Mouse (Mus musculus): ENCODE measurements around the gene Gm44511. TPM values are rescaled to one million over a fixed set of nuclear protein-coding genes. Genes with fewer than 3 reads are reported as not detected.
"Not testable (repeated sequence)": the region's sequence is repeated elsewhere in the genome, so short reads cannot be mapped to it uniquely, and the experiment has no call there.

The Gm44511 gene
- total RNA-seq, 1 experiment = not detected

DNA sequence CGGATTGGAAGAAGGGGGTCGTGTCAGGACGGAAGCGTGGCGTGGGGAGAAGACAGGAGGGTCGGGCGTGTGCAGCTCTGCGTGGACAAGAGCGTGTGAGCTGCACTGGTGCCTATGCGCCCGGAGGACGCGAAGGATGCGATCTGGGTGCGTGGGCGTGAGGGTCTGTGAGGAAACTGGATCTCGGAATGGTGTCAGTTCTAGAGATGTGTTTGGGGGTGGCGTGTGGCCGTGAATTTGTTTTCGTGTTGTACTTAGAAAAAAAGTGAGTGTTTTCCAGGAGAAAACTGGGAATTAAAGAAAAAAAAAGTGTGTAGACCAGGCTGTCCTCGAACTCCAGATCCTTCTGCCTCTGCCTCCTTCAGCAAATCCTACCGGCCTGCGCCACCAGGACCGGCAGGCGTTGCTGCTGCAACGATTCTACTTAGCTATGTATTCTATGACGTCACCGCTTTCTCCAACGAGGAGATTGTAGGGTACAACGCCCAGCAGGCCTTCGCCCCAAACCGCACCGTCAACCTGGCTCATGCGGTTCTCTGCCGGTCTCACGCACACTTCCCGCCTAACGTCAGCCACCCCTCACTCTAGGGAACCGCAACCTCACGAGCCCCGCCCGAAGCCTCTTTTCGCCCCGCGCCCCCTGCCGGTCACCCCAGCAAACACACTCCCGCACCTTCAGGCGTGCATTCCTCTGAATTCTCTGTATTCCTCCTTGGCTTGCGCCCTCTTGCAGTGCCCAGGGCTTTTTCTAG, 26.8 kb downstream of the Gm44511 start:
- not testable (repeated sequence) for H3K36me3 ChIP-seq (ENCODE audit: control insufficient read depth, insufficient read depth, low read length, poor library complexity, severe bottlenecking); H3K4me1 ChIP-seq (ENCODE audit: control insufficient read depth in 2 of 2, insufficient read depth in 2 of 2, low read length in 2 of 2, poor library complexity in 1 of 2); H3K9me3 ChIP-seq (ENCODE audit: control insufficient read depth, insufficient read depth, low read depth, low read length)
- DNase-seq (ENCODE audit: low read depth, low spot score) = peak; percentile 60
- H3K27ac ChIP-seq (ENCODE audit: insufficient read depth, low read depth, low read length, poor library complexity, severe bottlenecking) = peak overlapping the region; percentile 71; the same call in 1 of the 2 replicates
- H3K9ac ChIP-seq (ENCODE audit: insufficient read depth, low read depth, low read length, poor library complexity, severe bottlenecking) = peak overlapping the region; percentile 88
- TF ChIP-seq MAFK (IDR thresholded peaks at IDR 0.05; ENCODE audit: insufficient read depth, low read depth, low read length) = peak; percentile 82
- TF ChIP-seq ZNF384 (IDR thresholded peaks at IDR 0.05; ENCODE audit: low read depth, low read length) = peak; percentile 74; the same call in 1 of the 2 replicates
- H3K4me3 ChIP-seq (ENCODE audit: insufficient read depth in 1 of 2, low read depth in 1 of 2, low read length in 2 of 2, poor library complexity in 1 of 2, severe bottlenecking in 1 of 2) = peak overlapping the region; percentile 93 to 95
- in situ Hi-C loops (cut with MboI; ENCODE audit: low sequenced_read_pairs in 2 of 2, unreplicated experiment in 2 of 2) = loop anchor here in 1 of 2 experiments (5.0 kb wide), 1 partner anchor 37 kb away; no protein-coding TSS in a partner anchor

DNA sequence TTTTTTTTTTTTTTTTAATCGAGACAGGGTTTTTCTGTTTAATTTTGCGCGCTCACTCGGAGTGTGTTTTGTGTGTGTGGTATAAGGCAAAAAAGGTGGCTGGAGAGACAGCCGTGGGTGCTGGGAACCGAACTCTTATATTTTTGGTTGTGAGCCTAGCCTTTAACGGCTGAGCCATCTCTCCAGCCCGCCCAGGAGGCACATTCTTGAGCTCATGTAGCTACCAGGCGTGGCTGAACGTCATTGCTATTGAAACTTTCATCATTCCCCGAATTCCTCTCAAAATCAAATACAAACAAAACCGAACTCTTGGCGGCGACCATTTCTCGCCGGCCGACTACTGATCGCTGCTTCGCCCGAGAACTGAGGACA, 27.4 kb downstream of the Gm44511 start:
- DNase-seq (ENCODE audit: low read depth, low spot score) = peak; percentile 38
- Histone ChIP-seq H3K9ac (ENCODE audit: insufficient read depth, low read depth, low read length, poor library complexity, severe bottlenecking) (peak overlapping the region; percentile 88), H3K27ac (ENCODE audit: insufficient read depth, low read depth, low read length, poor library complexity, severe bottlenecking) (peak overlapping the region; percentile 68; the same call in 1 of the 2 replicates), H3K4me3 (ENCODE audit: insufficient read depth in 1 of 2, low read depth in 1 of 2, low read length in 2 of 2, poor library complexity in 1 of 2, severe bottlenecking in 1 of 2) (peak overlapping the region; percentile 93 to 95)
- in situ Hi-C loops (cut with MboI; ENCODE audit: low sequenced_read_pairs in 2 of 2, unreplicated experiment in 2 of 2) = loop anchor here in 1 of 2 experiments (5.0 kb wide), 1 partner anchor 36 kb away; no protein-coding TSS in a partner anchor
- not testable (repeated sequence) for H3K36me3 ChIP-seq (ENCODE audit: control insufficient read depth, insufficient read depth, low read length, poor library complexity, severe bottlenecking); H3K9me3 ChIP-seq (ENCODE audit: control insufficient read depth, insufficient read depth, low read depth, low read length); H3K4me1 ChIP-seq (ENCODE audit: control insufficient read depth in 2 of 2, insufficient read depth in 2 of 2, low read length in 2 of 2, poor library complexity in 1 of 2)
- TF ChIP-seq ZNF384 (IDR thresholded peaks at IDR 0.05; ENCODE audit: low read depth, low read length) = 0 out of 2 replicates have a peak, but pooled peaks have one; percentile 16

DNA sequence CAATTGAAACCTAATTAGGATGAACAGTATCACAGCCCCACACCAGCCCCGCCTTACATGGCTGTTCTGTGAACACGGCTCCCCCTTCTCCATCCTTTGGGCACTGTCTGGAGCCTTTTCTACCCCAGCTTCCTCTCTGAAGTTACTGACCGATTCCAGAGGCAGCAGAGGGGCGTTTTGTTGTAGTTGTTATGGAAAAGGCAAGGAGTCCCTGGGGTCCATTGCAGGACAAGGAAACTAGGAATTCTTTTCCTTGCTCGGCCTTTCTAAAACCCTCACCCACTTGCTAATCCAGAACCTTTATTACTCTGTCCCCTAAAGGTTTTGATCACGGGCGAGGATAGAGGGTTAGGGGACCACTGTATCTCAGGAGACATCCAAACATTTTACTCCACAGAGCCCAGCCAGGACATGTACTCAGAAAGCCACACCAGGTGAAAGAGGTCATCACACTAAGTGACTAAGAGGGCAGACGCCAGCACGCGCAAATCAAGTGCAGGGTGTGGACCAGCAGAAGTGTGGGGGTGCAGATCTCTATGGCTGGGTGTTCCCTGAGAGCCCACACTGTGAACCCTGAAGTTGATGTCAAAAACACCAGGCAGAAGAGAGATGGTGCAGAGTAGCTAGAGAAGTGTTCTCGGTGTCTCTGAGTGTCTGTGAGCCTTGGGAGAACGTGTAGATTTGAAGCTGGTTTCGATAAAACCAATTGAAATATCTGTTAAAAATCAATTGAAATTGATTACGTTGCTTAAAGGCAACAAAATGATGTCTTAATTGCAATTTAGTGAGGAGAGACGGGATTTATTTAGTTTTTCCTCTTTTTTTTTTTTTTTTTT, 28.0 kb downstream of the Gm44511 start:
- Histone ChIP-seq H3K9ac (ENCODE audit: insufficient read depth, low read depth, low read length, poor library complexity, severe bottlenecking) (no peak overlapping the region), H3K27ac (ENCODE audit: insufficient read depth, low read depth, low read length, poor library complexity, severe bottlenecking) (no peak overlapping the region), H3K4me3 (ENCODE audit: insufficient read depth in 1 of 2, low read depth in 1 of 2, low read length in 2 of 2, poor library complexity in 1 of 2, severe bottlenecking in 1 of 2) (peak overlapping the region; percentile 26 to 53), H3K4me1 (ENCODE audit: control insufficient read depth in 2 of 2, insufficient read depth in 2 of 2, low read length in 2 of 2, poor library complexity in 1 of 2) (peaks cover 1 to 8% of the 10 kb centered on the region in 2 experiments; a peak in 1 of 4 replicates), H3K9me3 (ENCODE audit: control insufficient read depth, insufficient read depth, low read depth, low read length) (no peaks in the 10 kb centered on the region), H3K36me3 (ENCODE audit: control insufficient read depth, insufficient read depth, low read length, poor library complexity, severe bottlenecking) (no peaks in the 10 kb centered on the region)
- TF ChIP-seq ZNF384 (IDR thresholded peaks at IDR 0.05; ENCODE audit: low read depth, low read length) = no peak
- TF ChIP-seq HCFC1 (IDR thresholded peaks at IDR 0.05; ENCODE audit: borderline replicate concordance, insufficient read depth, low read length) = no peak
- TF ChIP-seq MAFK (IDR thresholded peaks at IDR 0.05; ENCODE audit: insufficient read depth, low read depth, low read length) = no peak
- TF ChIP-seq CHD2 (IDR thresholded peaks at IDR 0.05; ENCODE audit: low read depth, low read length) = no peak
- no peak for TF ChIP-seq ZC3H11A (IDR thresholded peaks at IDR 0.05; ENCODE audit: borderline replicate concordance, low read depth, low read length)
- in situ Hi-C loops (cut with MboI; ENCODE audit: low sequenced_read_pairs in 2 of 2, unreplicated experiment in 2 of 2) = loop anchor here in 1 of 2 experiments (5.0 kb wide), 1 partner anchor 36 kb away; no protein-coding TSS in a partner anchor
- DNase-seq (ENCODE audit: low read depth, low spot score) = peak; percentile 19

DNA sequence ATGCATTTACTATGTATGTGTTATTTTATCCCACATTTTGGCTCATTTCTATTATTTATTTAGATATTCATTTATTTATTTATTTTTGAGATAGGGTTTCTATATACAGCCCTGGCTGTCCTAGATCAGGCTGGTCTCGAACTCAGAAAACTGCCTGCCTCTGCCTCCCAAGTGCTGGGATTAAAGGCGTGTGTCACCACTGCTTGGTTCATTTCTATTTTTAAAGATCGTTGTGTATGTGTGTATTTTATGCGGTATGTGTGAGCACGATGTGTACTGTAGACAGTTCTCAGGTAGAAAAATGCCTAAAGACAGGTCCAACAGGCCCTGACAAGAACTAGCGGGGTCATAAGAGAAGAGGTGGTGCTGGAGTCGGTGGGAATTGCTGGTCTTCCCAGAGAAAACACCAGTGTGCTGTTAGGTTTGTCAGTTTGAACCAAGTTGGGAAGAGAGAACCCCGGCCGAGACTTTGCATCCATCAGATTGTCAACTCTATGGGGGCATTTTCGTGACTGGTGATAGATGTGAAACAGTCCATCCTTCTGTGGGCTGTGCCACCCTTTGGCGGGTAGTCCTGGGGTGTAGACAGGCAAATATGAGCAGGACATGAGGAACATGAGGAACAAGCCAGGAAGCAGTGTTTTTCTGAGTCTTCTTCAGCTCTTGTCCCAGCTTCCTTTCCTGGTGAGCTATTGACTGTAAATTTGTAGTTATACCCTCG, 28.8 kb downstream of the Gm44511 start:
- in situ Hi-C loops (cut with MboI; ENCODE audit: low sequenced_read_pairs in 2 of 2, unreplicated experiment in 2 of 2) = loop anchor here in 1 of 2 experiments (5.0 kb wide), 1 partner anchor 35 kb away; no protein-coding TSS in a partner anchor
- H3K36me3 ChIP-seq (ENCODE audit: control insufficient read depth, insufficient read depth, low read length, poor library complexity, severe bottlenecking) = no peaks in the 10 kb centered on the region
- no peak overlapping the region for H3K27ac ChIP-seq (ENCODE audit: insufficient read depth, low read depth, low read length, poor library complexity, severe bottlenecking)
- peaks cover 1 to 8% of the 10 kb centered on the region in 2 experiments; a peak in 1 of 4 replicates for H3K4me1 ChIP-seq (ENCODE audit: control insufficient read depth in 2 of 2, insufficient read depth in 2 of 2, low read length in 2 of 2, poor library complexity in 1 of 2)
- no peak for DNase-seq (ENCODE audit: low read depth, low spot score)
- TF ChIP-seq ZNF384 (IDR thresholded peaks at IDR 0.05; ENCODE audit: low read depth, low read length) (no peak), CHD2 (IDR thresholded peaks at IDR 0.05; ENCODE audit: low read depth, low read length) (no peak), HCFC1 (IDR thresholded peaks at IDR 0.05; ENCODE audit: borderline replicate concordance, insufficient read depth, low read length) (no peak), ZC3H11A (IDR thresholded peaks at IDR 0.05; ENCODE audit: borderline replicate concordance, low read depth, low read length) (no peak), MAFK (IDR thresholded peaks at IDR 0.05; ENCODE audit: insufficient read depth, low read depth, low read length) (no peak)
- H3K9me3 ChIP-seq (ENCODE audit: control insufficient read depth, insufficient read depth, low read depth, low read length) = no peaks in the 10 kb centered on the region
- H3K4me3 ChIP-seq (ENCODE audit: insufficient read depth in 1 of 2, low read depth in 1 of 2, low read length in 2 of 2, poor library complexity in 1 of 2, severe bottlenecking in 1 of 2) = peak overlapping the region in 1 of 2 experiments; percentile 53; a peak in 2 of 4 replicates
- no peak overlapping the region for H3K9ac ChIP-seq (ENCODE audit: insufficient read depth, low read depth, low read length, poor library complexity, severe bottlenecking)
